Mouse (Mus musculus) layer of hippocampus, adult 9-10 months (tissue): Measurements from ENCODE around the gene Gm12790.
"Not testable (repeated sequence)": the region's sequence is repeated elsewhere in the genome, so short reads cannot be mapped to it uniquely, and the experiment has no call there.

Experiments used
- DNase-seq: peaks from one replicate; pipeline ENCODE4 v3.0.0; 2022; ENCODE audit warnings: low spot score

The Gm12790 gene

GRCm38 (mm10) chr4:101980949-101981348, at the start of gene Gm12790:
TSS of gene Gm12790 (minus strand) at chr4:101981049.
- DNase-seq, result not testable (repeated sequence)

DNA sequence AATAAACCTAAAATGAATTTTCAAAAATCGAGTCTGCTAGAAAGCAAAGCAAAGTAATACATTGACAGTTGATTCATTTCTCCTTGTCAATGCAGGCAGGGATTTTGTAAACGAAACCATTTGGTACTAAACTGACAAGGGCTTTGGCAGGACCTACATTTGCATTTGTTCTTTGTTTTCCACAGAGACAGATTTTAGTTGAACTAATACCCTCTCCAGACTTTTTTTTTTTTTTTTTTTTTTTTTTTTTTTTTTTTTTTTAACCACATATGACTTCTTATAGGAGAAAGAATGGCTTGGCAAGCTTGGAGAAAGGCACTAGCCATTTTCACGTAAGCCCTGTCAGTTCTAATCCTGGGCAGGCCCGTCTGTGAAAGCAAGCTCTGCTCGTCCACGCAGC, 45.8 kb upstream of the Gm12790 start:
- no peak for DNase-seq

- DNase-seq, result no peak
Observed at GRCm38 (mm10) chr4:101998267-101998922, 17.5 kb upstream of the Gm12790 start.

DNA sequence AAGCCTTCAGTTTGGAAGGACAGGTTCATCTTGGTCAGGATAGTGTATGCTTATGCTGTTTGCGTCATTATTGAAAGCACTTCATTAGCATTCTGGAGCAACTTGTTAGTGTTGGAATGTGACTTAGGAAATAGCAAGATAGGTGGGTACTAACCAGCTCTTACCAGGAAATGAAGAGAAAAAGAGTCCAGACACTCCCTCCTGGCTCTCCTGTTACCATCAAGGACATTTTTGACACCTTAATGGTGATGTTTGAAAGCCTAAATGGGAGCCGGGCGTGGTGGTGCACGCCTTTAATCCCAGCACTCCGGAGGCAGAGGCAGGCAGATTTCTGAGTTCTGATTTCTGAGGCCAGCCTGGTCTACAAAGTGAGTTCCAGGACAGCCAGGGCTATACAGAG, 16.6 kb upstream of the Gm12790 start:
- no peak for DNase-seq

DNA sequence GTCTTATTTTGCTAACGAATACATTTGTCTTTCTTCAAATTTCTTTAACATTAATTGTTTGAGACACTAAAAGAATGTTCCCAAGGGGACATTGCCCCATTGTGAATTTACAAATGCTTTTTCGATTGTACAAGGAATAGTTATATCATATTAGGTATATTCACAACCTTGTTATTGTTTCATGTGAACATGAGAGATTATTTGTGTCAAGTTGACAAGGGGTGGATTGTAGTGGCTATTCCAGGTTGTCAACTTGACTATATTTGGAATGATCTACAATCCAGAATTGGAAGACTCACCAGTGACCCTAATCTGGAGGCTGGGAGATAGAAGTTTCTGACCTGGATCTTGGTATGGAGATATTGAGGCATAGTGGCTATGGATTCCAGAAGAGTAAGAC, 5.5 kb upstream of the Gm12790 start, which contains the start of gene Gm12789:
Gm12789 (plus strand) TSS at position 301 of the 400 bp plus-strand sequence.
- DNase-seq, result not testable (repeated sequence)

DNA sequence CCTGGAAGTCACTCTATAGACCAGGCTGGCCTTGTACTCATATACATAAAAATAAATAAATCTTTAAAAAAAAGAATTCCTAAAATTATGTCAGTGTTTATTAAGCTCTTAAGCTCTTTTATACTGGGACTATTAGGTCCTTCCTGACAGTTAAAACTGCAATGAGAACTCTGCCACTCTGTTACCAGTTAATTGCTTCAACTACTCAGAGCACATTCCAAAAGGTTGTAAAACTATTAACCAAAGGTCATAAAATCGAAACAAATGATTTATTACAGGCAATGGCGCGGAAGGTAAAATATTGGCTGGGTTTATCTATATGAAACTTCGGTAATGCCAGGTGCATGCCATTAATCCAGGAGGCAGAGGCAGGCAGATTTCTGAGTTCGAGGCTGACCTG, 4.8 kb upstream of the Gm12790 start:
- no peak for DNase-seq

- not testable (repeated sequence) for DNase-seq
Observed at GRCm38 (mm10) chr4:101940107-101940506, 40.7 kb downstream of the Gm12790 start, which contains the start of gene Gm12794. TSS of gene Gm12794 (plus strand) at chr4:101940407.
